Mouse (Mus musculus) heart, adult 2 months (tissue): ENCODE results near the gene Naa15. TPM values are rescaled to one million over a fixed set of nuclear protein-coding genes. Genes with fewer than 3 reads are reported as not detected.
"Not testable (repeated sequence)": the region's sequence is repeated elsewhere in the genome, so short reads cannot be mapped to it uniquely, and the experiment has no call there.

Experiments
- DNase-seq, 2 experiments: peaks; one replicate each; pipeline ENCODE4 v3.0.0; 2021
- H3K27ac ChIP-seq: fragments of 200-600 bp; 2 replicates; pipeline ENCODE4 v1.8.1; 2022
- H3K27me3 ChIP-seq: fragments of 200-500 bp; 2 replicates; pipeline ENCODE4 v1.6.1; 2012; ENCODE audit warnings: mild to moderate bottlenecking, low read length, inconsistent platforms, mixed read lengths; ENCODE audit not compliant: control insufficient read depth, insufficient read depth
- H3K36me3 ChIP-seq: fragments of 200-500 bp; 2 replicates; pipeline ENCODE4 v1.6.1; 2012; ENCODE audit warnings: low read length, inconsistent platforms; ENCODE audit not compliant: control insufficient read depth, insufficient read depth
- H3K4me1 ChIP-seq: fragments of 200-500 bp; 2 replicates; pipeline ENCODE4 v1.6.1; 2011; ENCODE audit warnings: low read length; ENCODE audit not compliant: control insufficient read depth, insufficient read depth
- H3K4me3 ChIP-seq: fragments of 200-600 bp; 2 replicates; pipeline ENCODE4 v1.8.1; 2022
- H3K79me2 ChIP-seq: fragments of 200-500 bp; replicated peaks from 2 replicates; pipeline ENCODE4 v1.6.1; 2012; ENCODE audit warnings: mild to moderate bottlenecking, inconsistent platforms, low read length, moderate library complexity, mixed read lengths; ENCODE audit not compliant: control insufficient read depth, insufficient read depth
- H3K9ac ChIP-seq: fragments of 200-500 bp; 2 replicates; pipeline ENCODE4 v1.6.1; 2012; ENCODE audit warnings: low read depth, mild to moderate bottlenecking, control low read depth, inconsistent platforms, low read length, mixed read lengths
- CTCF ChIP-seq: fragments of 200-600 bp; IDR thresholded peaks from 2 replicates; pipeline ENCODE4 v1.8.1; 2022; ENCODE audit warnings: antibody characterized with exemption, mild to moderate bottlenecking, moderate library complexity
- EP300 ChIP-seq: fragments of 200-500 bp; IDR thresholded peaks from 2 replicates; pipeline ENCODE4 v1.6.1; 2011; ENCODE audit warnings: low read depth, low read length, control low read depth; ENCODE audit not compliant: insufficient read depth
- POLR2A ChIP-seq: fragments of 200-500 bp; IDR thresholded peaks from 2 replicates; pipeline ENCODE4 v1.6.1; 2011; ENCODE audit warnings: mild to moderate bottlenecking, low read depth, low read length, control low read depth; ENCODE audit not compliant: insufficient read depth
- WGBS: fragments of 180-500 bp; shearing (Covaris S2); methylation state at CpG from one replicate; pipeline ENCODE4 v1.1.7; 2018; 5-methylcytosine and 5-hydroxymethylcytosine counted together
- intact Hi-C: fragments of 180-260 bp; cut with DNase I; formaldehyde crosslinking; loops from one replicate; pipeline ENCODE4 v1.15.1; 2025
- polyA plus RNA-seq: library from polyadenylated mRNA; depleted of rRNA; stranded (reverse); fragments of >200 nt; gene quantifications from 2 replicates; pipeline ENCODE4 v1.2.3, GENCODE M21; 2012
- total RNA-seq, 2 experiments: library from RNA; stranded (reverse); gene quantifications; 2 replicates each; pipeline ENCODE4 v1.2.3; 2021

Gene Naa15
- total and polyA plus RNA-seq, 3 experiments: 4.9 to 55.0 (median 45.9) TPM

- 5% methylated on average over 13 of the region's 13 CpGs for WGBS
- H3K36me3 ChIP-seq: no peaks in the 10 kb centered on the region
Measured at GRCm38 (mm10) chr3:51388904-51389303, 26.0 kb upstream of the Naa15 start.

GRCm38 (mm10) chr3:51391095-51391494, 23.9 kb upstream of the Naa15 start:
- intact Hi-C loops: no loop called here
- DNase-seq: no peak
- TF ChIP-seq POLR2A (no peak), EP300 (no peak), CTCF (no peak)
- H3K9ac ChIP-seq: no peak overlapping the region
- H3K27ac ChIP-seq: no peak overlapping the region
- no peak overlapping the region for H3K4me3 ChIP-seq
- WGBS: 85% methylated on average over 5 of the region's 5 CpGs
- H3K27me3 ChIP-seq: no peaks in the 10 kb centered on the region
- no peaks in the 10 kb centered on the region for H3K36me3 ChIP-seq
- H3K4me1 ChIP-seq: no peaks in the 10 kb centered on the region
- H3K79me2 ChIP-seq: no peaks in the 10 kb centered on the region

More at GRCm38 (mm10) chr3:51388904-51389303, 26.0 kb upstream of the Naa15 start:
- no peak for TF ChIP-seq POLR2A
- Histone ChIP-seq H3K79me2 (no peaks in the 10 kb centered on the region), H3K9ac (no peak overlapping the region), H3K4me1 (no peaks in the 10 kb centered on the region), H3K27me3 (no peaks in the 10 kb centered on the region), H3K27ac (no peak overlapping the region), H3K4me3 (no peak overlapping the region)
- DNase-seq: no peak
- intact Hi-C loops: no loop called here

- no peak overlapping the region for H3K9ac ChIP-seq
- WGBS: 95% methylated on average over 5 of the region's 5 CpGs
- TF ChIP-seq EP300 (no peak), CTCF (no peak), POLR2A (no peak)
- H3K4me1 ChIP-seq: no peaks in the 10 kb centered on the region
- no peaks in the 10 kb centered on the region for H3K79me2 ChIP-seq
- H3K4me3 ChIP-seq: no peak overlapping the region
- H3K27ac ChIP-seq: no peak overlapping the region
- H3K36me3 ChIP-seq: no peaks in the 10 kb centered on the region
- H3K27me3 ChIP-seq: no peaks in the 10 kb centered on the region
- no peak for DNase-seq
- intact Hi-C loops: no loop called here
Measured at GRCm38 (mm10) chr3:51391591-51391990, 23.4 kb upstream of the Naa15 start.

DNA sequence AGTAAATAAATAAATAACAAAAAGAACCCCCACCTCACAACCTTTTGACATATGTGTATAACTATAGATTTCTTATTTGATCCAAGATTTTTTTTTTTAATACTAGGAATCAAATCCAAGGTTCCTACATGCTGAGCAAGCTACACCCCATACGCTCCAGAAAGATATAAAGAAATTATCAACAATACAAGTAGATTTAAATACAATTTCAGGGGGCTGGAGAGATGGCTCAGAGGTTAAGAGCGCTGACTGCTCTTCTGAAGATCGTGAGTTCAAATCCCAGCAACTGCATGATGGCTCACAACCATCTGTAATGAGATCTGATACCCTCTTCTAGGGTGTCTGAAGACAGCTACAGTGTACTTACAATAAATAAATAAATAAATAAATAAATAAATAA, 21.9 kb upstream of the Naa15 start:
- 93% methylated on average over 3 of the region's 3 CpGs for WGBS
- H3K27me3 ChIP-seq, intact Hi-C loops, H3K4me3 ChIP-seq, DNase-seq, H3K79me2 ChIP-seq, H3K36me3 ChIP-seq, H3K27ac ChIP-seq, H3K4me1 ChIP-seq, H3K9ac ChIP-seq: not testable (repeated sequence)

DNA sequence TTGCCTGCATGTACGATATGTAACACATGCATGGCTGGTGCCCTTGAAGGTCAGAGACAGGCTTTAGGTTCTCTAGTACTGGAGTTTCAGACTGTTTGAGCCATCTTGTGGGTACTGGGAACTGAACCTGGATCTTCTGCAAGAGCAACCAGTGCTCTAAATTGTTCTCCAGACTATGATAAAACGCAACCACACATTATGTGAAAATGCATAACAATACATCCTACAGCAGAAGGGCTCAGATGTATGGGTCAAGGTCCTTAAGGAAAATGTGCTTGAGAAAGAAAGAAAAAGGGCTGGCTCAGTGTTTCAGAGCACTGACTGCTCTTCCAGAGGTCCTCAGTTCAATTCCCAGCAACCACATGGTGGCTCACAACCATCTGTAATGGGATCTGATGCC, 21.3 kb upstream of the Naa15 start:
- TF ChIP-seq EP300 (no peak), CTCF (no peak), POLR2A (no peak)
- no peaks in the 10 kb centered on the region for H3K36me3 ChIP-seq
- no peak overlapping the region for H3K9ac ChIP-seq
- no peaks in the 10 kb centered on the region for H3K27me3 ChIP-seq
- H3K79me2 ChIP-seq: no peaks in the 10 kb centered on the region
- no peak for DNase-seq
- no peaks in the 10 kb centered on the region for H3K4me1 ChIP-seq
- no peak overlapping the region for H3K4me3 ChIP-seq
- WGBS: 96% methylated on average over 2 of the region's 2 CpGs
- no peak overlapping the region for H3K27ac ChIP-seq
- intact Hi-C loops: no loop called here

DNA sequence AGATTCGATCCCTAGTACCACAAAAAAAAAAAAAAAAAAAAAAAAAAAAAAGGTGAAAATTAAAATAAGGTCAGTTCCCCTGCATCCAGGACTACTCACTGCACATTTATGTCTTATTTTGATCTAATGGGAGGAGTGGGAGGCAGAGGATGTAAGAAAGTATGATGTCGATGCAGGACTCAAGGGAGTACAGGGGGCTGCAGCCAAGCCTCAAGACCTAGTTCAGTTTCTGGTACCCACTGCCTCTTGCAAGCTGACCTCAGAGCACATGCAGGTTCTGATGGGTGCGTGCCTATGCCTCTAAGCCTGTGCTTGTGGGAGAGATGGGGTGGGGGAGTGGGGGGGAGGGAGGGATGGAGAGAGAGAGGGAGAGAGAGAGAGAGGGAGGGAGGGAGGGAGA, 20.1 kb upstream of the Naa15 start:
- DNase-seq: no peak
- Histone ChIP-seq H3K36me3 (no peaks in the 10 kb centered on the region), H3K79me2 (no peaks in the 10 kb centered on the region), H3K4me1 (no peaks in the 10 kb centered on the region), H3K4me3 (no peak overlapping the region), H3K27ac (no peak overlapping the region), H3K9ac (no peak overlapping the region), H3K27me3 (no peaks in the 10 kb centered on the region)
- intact Hi-C loops: no loop called here
- TF ChIP-seq EP300 (no peak), POLR2A (no peak), CTCF (no peak)
- 81% methylated on average over 3 of the region's 3 CpGs for WGBS
